Mouse (Mus musculus) neural tube, embryonic 13.5 days (tissue): Measurements from ENCODE around the gene Mllt6. TPM values are rescaled to one million over a fixed set of nuclear protein-coding genes. Genes with fewer than 3 reads are reported as not detected.
"Not testable (repeated sequence)": the region's sequence is repeated elsewhere in the genome, so short reads cannot be mapped to it uniquely, and the experiment has no call there.

Experiments
- ATAC-seq: fragments of 200-750 bp; cut with Nextera tagmentation; 2 replicates; pipeline ENCODE4 v1.8.0; 2017; ENCODE audit warnings: low read depth, mild to moderate bottlenecking, moderate TSS enrichment, moderate library complexity
- H3K27ac ChIP-seq: fragments of 300-500 bp; sonication (generic); replicated peaks from 2 replicates; pipeline ENCODE4 v1.5.1; 2015; ENCODE audit warnings: moderate library complexity, mild to moderate bottlenecking, inconsistent platforms
- H3K27me3 ChIP-seq: fragments of 300-500 bp; sonication (generic); 2 replicates; pipeline ENCODE4 v1.6.1; 2015; ENCODE audit warnings: mild to moderate bottlenecking, inconsistent platforms
- H3K36me3 ChIP-seq: fragments of 300-500 bp; sonication (generic); 2 replicates; pipeline ENCODE4 v1.6.1; 2015; ENCODE audit warnings: mild to moderate bottlenecking, inconsistent platforms
- H3K4me1 ChIP-seq: fragments of 300-500 bp; sonication (generic); replicated peaks from 2 replicates; pipeline ENCODE4 v1.6.1; 2015; ENCODE audit warnings: inconsistent platforms
- H3K4me2 ChIP-seq: fragments of 300-500 bp; sonication (generic); 2 replicates; pipeline ENCODE4 v1.6.1; 2015; ENCODE audit warnings: inconsistent platforms, mild to moderate bottlenecking, moderate library complexity
- H3K4me3 ChIP-seq: fragments of 300-500 bp; sonication (generic); 2 replicates; pipeline ENCODE4 v1.5.1; 2015; ENCODE audit warnings: mild to moderate bottlenecking, inconsistent platforms
- H3K9ac ChIP-seq: fragments of 300-500 bp; sonication (generic); 2 replicates; pipeline ENCODE4 v1.6.1; 2015; ENCODE audit warnings: moderate library complexity, mild to moderate bottlenecking, inconsistent platforms
- H3K9me3 ChIP-seq: fragments of 300-500 bp; sonication (generic); 2 replicates; pipeline ENCODE4 v1.6.1; 2016; ENCODE audit warnings: inconsistent platforms
- WGBS: fragments of 180-500 bp; shearing (Covaris S2); methylation state at CpG from one replicate; pipeline ENCODE4 v1.1.7; 2015; 5-methylcytosine and 5-hydroxymethylcytosine counted together
- polyA plus RNA-seq: library from polyadenylated mRNA; unstranded; fragments of >200 nt; fragmentation: Nextera tagmentation; extraction: Ambion mirVana; gene quantifications from 2 replicates; pipeline ENCODE4 v1.2.1, GENCODE M21; 2015

The Mllt6 gene
- polyA plus RNA-seq, 1 experiment from 2014 or later, result 3.2 TPM

DNA sequence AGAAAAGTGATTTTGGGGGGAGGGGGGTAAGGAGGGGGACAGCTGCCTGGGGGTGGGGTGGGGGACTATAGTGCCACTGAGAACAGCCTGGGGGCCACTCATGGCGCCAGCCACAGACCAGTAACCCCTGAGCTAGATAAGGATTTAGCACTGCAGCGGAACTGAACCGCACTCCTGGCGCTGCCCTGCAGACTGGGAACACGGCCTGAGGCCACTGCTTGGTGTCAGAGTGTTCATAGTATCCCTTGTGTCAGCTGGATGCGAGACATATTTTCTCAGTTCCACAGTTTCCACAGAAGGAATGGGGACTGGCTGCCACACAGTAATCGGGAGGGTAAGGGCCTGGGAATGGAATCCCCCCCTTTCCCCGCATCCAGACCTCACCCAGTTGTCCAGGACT lies 52.8 kb downstream of the Mllt6 start:
- WGBS, result 88% methylated on average over 8 of the region's 8 CpGs
- Histone ChIP-seq H3K9ac (no peak overlapping the region), H3K9me3 (no peaks in the 10 kb centered on the region), H3K27me3 (no peaks in the 10 kb centered on the region), H3K27ac (no peak overlapping the region), H3K36me3 (peaks cover 97% of the 10 kb centered on the region), H3K4me1 (no peaks in the 10 kb centered on the region), H3K4me2 (no peak overlapping the region), H3K4me3 (no peak overlapping the region)
- no peak for ATAC-seq

DNA sequence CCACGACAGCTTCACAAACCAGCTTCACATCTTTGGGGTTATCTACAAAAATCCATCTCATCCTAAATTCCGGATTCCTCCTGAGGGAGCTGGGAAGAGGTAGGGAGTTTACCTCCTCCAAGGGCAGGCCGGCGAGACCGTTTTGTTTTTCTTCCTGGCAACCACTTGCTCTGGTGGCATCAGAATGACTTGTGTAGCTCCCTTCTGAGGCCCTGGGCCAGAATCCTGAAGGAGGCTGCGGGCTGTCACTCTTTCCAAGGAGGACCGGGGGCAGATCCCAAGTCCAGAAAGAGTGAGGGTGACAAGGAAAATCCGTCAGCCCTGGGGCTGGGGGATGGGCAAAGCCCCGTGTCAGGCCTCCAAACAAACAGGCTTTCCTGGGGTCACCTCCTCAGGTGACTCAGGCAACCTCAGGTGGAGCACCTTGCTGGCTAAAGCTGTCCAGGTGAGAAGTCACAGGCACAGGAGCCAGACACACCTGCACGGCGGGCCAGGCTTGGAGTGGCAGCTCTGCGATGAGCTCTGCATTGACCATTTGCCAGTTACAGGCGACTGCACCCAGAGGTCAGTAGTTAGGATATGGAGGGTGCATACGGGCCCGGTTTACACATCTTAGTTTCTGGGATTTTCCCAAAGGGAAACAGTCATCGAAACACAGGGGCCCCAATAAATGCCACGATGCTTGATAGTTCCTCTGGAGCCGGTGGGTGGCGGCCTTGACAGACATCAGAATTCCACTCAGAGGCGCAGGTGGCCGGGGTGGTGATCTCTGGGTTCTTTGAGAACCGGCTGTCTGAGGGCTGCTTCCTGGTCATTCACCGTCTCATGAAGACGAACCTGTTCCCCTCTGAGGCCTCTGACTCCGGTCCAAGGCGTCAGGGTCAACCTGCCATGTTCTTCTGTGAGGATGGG lies 54.4 kb downstream of the Mllt6 start:
- H3K27me3 ChIP-seq, result no peaks in the 10 kb centered on the region
- 91% methylated on average over 26 of the region's 26 CpGs for WGBS
- no peak overlapping the region for H3K4me2 ChIP-seq

DNA sequence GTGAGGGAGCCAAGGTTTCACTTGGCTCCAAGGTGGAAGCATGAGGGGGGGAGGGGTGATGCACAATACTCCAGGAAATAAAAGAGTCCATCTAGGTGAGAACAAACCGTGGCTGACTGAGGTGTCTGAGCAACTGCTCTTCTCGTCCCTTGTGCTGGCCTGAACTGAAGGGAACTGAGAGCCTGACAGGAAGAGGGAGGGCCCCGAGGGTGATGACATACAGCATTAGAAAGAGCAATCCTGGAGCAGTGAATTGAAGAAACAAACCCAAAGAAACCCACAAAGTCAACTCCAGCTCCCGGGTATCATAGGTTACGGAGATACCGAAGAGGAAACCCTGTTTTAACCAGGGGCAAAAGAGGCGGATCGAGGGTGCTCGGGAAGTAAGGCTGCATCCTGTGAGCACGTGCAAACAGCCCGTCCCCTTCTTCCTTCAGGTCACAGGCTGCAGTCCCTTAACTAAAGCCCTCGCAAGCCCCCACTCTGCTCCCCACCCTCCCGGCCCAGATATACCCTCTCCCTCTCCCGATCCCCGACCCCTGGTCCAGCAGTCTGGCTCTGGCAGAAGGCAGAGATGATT lies 55.2 kb downstream of the Mllt6 start:
- ATAC-seq, result no peak
- Histone ChIP-seq H3K9me3 (no peaks in the 10 kb centered on the region), H3K36me3 (peaks cover 96% of the 10 kb centered on the region), H3K4me1 (no peaks in the 10 kb centered on the region), H3K27ac (no peak overlapping the region), H3K4me2 (no peak overlapping the region), H3K9ac (no peak overlapping the region), H3K4me3 (no peak overlapping the region), H3K27me3 (no peaks in the 10 kb centered on the region)
- 85% methylated on average over 15 of the region's 15 CpGs for WGBS

More for the DNA sequence above, 54.4 kb downstream of the Mllt6 start:
- no peak for ATAC-seq
- Histone ChIP-seq H3K9me3 (no peaks in the 10 kb centered on the region), H3K36me3 (peaks cover 97% of the 10 kb centered on the region), H3K4me1 (no peaks in the 10 kb centered on the region), H3K4me3 (no peak overlapping the region), H3K27ac (no peak overlapping the region), H3K9ac (no peak overlapping the region)

DNA sequence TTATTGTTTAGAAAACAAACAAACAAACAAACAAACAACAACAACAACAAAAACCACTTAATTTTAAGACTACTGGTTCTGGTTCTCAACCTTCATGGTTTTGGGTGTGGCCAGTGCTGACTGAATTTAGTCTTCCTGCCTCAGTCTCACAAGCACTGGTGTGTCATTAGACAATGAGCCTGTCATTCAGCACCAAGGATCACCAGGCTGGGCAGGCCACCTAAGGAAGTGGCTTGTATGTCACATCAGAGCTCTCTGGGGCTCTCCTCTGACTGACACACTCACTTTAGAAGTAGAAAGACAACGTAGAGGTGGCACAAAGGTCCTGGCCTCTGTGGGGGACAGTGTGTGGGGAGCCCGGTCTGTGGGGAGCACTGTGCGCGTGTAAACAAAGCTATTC lies 55.8 kb downstream of the Mllt6 start:
- Histone ChIP-seq H3K36me3 (peaks cover 96% of the 10 kb centered on the region), H3K27ac (no peak overlapping the region), H3K4me3 (no peak overlapping the region), H3K4me2 (no peak overlapping the region), H3K27me3 (no peaks in the 10 kb centered on the region), H3K9me3 (no peaks in the 10 kb centered on the region), H3K4me1 (no peaks in the 10 kb centered on the region), H3K9ac (no peak overlapping the region)
- ATAC-seq, result no peak
- 89% methylated on average over 4 of the region's 4 CpGs for WGBS

DNA sequence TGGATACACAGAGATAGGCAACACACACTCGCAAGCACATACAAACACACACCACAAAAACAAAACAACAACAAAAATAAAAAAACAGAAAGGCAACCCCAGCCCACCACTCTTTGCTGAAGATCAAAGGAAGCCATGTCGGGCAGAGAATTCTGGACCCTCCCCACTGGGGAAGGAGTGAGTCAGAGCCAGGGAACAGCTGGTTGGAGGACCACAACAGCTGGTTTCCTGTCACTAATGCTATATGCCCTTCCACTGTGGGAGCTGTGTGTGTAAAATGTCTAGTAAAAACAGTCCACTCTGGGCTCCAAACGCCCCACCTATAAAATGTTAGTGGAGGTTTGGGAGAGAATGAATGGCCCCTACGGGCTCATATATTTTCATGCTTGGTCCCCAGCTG lies 58.1 kb downstream of the Mllt6 start:
- Histone ChIP-seq H3K9me3 (no peaks in the 10 kb centered on the region), H3K27ac (no peak overlapping the region), H3K4me3 (no peak overlapping the region), H3K4me2 (no peak overlapping the region), H3K4me1 (no peaks in the 10 kb centered on the region), H3K27me3 (no peaks in the 10 kb centered on the region), H3K36me3 (peaks cover 97% of the 10 kb centered on the region), H3K9ac (no peak overlapping the region)
- 93% methylated on average over 4 of the region's 4 CpGs for WGBS
- no peak for ATAC-seq

DNA sequence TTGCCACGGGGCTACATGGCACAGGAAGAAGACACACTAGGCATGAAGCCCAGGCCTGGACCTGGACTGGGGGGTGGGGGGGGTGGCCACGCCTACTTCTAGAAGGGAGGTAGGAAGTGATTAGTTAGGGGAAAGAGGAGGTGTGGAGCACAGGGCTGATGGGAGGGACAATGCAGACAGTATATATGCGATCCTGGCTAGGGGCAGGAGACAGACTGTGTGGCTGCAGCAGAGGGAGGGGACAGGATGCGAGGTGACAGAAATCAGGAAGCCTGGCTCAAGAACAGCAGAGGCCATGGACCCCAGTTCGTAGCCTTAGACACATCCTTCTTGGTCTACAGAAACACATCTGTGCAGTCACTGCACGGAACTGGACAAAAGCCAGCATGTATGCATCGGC lies 60.5 kb downstream of the Mllt6 start:
- no peaks in the 10 kb centered on the region for H3K9me3 ChIP-seq
- no peak for ATAC-seq
- H3K27me3 ChIP-seq, result no peaks in the 10 kb centered on the region
- H3K27ac ChIP-seq, result no peak overlapping the region
- H3K9ac ChIP-seq, result no peak overlapping the region
- no peaks in the 10 kb centered on the region for H3K4me1 ChIP-seq
- H3K4me3 ChIP-seq, result no peak overlapping the region
- H3K4me2 ChIP-seq, result no peak overlapping the region
- peaks cover 99% of the 10 kb centered on the region for H3K36me3 ChIP-seq
- 83% methylated on average over 7 of the region's 7 CpGs for WGBS

DNA sequence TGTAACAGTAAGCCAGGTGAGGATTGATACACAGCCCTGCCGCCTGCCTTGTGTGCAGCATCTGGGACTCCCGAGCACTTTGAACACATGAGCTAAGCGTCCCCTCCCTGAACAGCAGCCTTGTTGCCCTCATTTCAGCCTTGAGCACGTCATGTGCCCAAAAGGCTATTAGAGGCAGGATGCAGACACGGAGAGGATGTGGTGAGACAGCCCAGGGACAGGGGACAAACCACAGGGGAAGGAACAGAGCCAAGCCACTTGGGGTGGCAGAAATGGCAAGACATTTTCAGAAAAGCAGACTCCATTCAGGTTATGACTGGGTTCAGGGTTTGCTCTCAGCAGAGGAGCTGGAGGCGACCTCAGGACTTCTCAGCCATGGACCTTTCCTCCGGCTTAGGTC lies 65.1 kb downstream of the Mllt6 start:
- peaks cover 95% of the 10 kb centered on the region for H3K36me3 ChIP-seq
- no peaks in the 10 kb centered on the region for H3K9me3 ChIP-seq
- WGBS, result 79% methylated on average over 7 of the region's 7 CpGs
- H3K4me2 ChIP-seq, result no peak overlapping the region
- peaks cover 2% of the 10 kb centered on the region; the same call in 1 of the 2 replicates for H3K4me1 ChIP-seq
- H3K27me3 ChIP-seq, result no peaks in the 10 kb centered on the region
- H3K9ac ChIP-seq, result no peak overlapping the region
- ATAC-seq, result no peak
- no peak overlapping the region for H3K4me3 ChIP-seq
- no peak overlapping the region for H3K27ac ChIP-seq

DNA sequence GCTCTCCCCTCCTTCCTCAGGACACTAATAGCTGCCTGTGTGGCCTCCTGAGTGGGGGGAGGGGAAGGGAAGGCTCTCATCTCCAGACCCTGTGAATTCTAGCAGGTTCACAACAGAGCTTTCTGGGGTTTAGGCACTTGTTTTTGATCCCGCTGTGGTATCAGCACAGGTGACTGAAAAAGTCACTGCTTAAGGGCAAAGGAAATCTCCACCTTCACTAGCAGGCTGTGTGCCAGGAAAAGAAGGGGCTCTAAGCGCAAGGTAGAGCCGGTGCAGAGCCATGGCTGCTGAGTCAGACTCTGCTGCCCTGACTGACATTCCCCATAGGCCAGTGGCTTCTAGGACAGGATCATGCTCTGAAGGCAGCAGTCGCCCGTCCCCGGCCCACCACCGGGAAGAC lies 65.5 kb downstream of the Mllt6 start:
- H3K36me3 ChIP-seq, result peaks cover 90% of the 10 kb centered on the region
- H3K4me1 ChIP-seq, result peaks cover 6% of the 10 kb centered on the region
- no peaks in the 10 kb centered on the region for H3K9me3 ChIP-seq
- ATAC-seq, result no peak
- no peak overlapping the region for H3K27ac ChIP-seq
- 89% methylated on average over 7 of the region's 7 CpGs for WGBS
- H3K9ac ChIP-seq, result no peak overlapping the region
- H3K4me2 ChIP-seq, result no peak overlapping the region
- no peaks in the 10 kb centered on the region for H3K27me3 ChIP-seq
- H3K4me3 ChIP-seq, result no peak overlapping the region

DNA sequence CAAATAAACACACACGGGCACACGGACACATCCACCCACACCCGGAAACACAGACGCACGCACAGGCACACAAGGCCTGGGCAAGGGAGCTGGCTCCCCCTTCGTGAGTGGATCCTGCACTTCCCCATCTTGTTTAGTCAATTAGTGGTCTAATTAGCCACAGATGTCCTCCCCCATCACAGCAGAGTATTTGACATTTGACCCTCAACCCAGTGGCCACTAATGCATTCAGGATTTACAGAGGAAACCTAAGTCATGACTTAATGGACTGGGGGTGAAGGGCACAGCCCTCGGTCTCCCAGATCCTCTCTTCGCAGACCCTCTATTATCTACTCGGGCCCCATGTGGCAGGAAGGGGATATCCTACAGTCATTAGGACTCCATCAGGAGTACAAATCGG lies 70.5 kb downstream of the Mllt6 start:
- Histone ChIP-seq H3K27me3 (no peaks in the 10 kb centered on the region), H3K9ac (no peak overlapping the region), H3K36me3 (peaks cover 41% of the 10 kb centered on the region), H3K4me1 (peaks cover 12% of the 10 kb centered on the region), H3K9me3 (no peaks in the 10 kb centered on the region), H3K4me3 (no peak overlapping the region), H3K4me2 (no peak overlapping the region), H3K27ac (no peak overlapping the region; the same call in 1 of the 2 replicates)
- ATAC-seq, result no peak
- WGBS, result 47% methylated on average over 10 of the region's 10 CpGs

DNA sequence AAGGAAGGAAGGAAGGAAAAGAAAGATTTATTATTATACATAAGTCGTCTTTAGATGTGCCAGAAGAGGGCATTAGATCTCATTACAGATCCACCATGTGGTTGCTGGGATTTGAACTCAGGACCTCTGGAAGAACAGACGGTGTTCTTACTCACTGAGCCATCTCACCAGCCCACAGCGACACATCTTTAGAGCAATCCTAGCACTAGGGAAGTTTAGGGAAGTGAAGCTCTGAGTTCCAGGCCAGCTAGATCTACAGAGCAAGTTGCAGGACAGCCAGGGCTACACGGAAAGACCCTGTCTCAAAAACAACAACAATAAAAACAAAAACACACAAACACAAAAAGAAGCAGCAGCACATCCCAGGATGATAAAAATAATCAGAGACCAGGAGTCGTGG lies 71.6 kb downstream of the Mllt6 start:
- H3K9me3 ChIP-seq, H3K4me2 ChIP-seq, H3K9ac ChIP-seq, H3K27me3 ChIP-seq, ATAC-seq, H3K27ac ChIP-seq, H3K4me3 ChIP-seq: not testable (repeated sequence)
- 88% methylated on average over 5 of the region's 5 CpGs for WGBS
- H3K4me1 ChIP-seq, result peaks cover 13% of the 10 kb centered on the region
- peaks cover 30% of the 10 kb centered on the region for H3K36me3 ChIP-seq
